Mouse (Mus musculus) macrophage (primary cell): ENCODE measurements around the gene N4bp2l2. TPM values are rescaled to one million over a fixed set of nuclear protein-coding genes. Genes with fewer than 3 reads are reported as not detected.

Experiments used
- H3K27ac ChIP-seq: fragments of 350-480 bp; formaldehyde crosslinking; 2 replicates; pipeline ENCODE4 v1.9.0; 2021
- H3K36me3 ChIP-seq: fragments of 350-480 bp; formaldehyde crosslinking; 2 replicates; pipeline ENCODE4 v1.9.0; 2021; ENCODE audit errors: inconsistent target
- H3K4me3 ChIP-seq: fragments of 350-480 bp; formaldehyde crosslinking; 2 replicates; pipeline ENCODE4 v1.9.0; 2021; ENCODE audit errors: inconsistent target
- H3K79me2 ChIP-seq: fragments of 350-480 bp; formaldehyde crosslinking; 2 replicates; pipeline ENCODE4 v1.9.0; 2021; ENCODE audit errors: inconsistent target
- WGBS: methylation state at CpG from one replicate; pipeline ENCODE4 v1.1.7; 2026; ENCODE audit warnings: inconsistent platforms; ENCODE audit not compliant: missing documents; 5-methylcytosine and 5-hydroxymethylcytosine counted together
- polyA plus RNA-seq: library from polyadenylated mRNA; stranded (reverse); fragments of 250-400 nt; gene quantifications from 3 replicates; pipeline ENCODE4 v1.2.4, GENCODE M21; 2018; ENCODE audit warnings: inconsistent platforms

N4bp2l2 gene
- polyA plus RNA-seq, 1 experiment from 2014 or later = 25.9 TPM

GRCm38 (mm10) chr5:150598202-150599119, 67.5 kb downstream of the N4bp2l2 start:
- Histone ChIP-seq H3K79me2 (peaks cover under 1% of the 10 kb centered on the region; the same call in 1 of the 2 replicates), H3K4me3 (peak overlapping the region; percentile 32; the same call in 1 of the 2 replicates), H3K27ac (peak overlapping the region; percentile 60), H3K36me3 (no peaks in the 10 kb centered on the region)
- WGBS = 23% methylated on average over 21 of the region's 21 CpGs

GRCm38 (mm10) chr5:150597088-150597487, 68.9 kb downstream of the N4bp2l2 start, which contains the start of gene N4bp2l1:
TSS of gene N4bp2l1 (minus strand) at chr5:150597188.
- 97% methylated on average over 7 of the region's 7 CpGs for WGBS
- H3K79me2 ChIP-seq = peaks cover 6% of the 10 kb centered on the region
- H3K27ac ChIP-seq = peak within 1 kb of the TSS; percentile 72

GRCm38 (mm10) chr5:150595366-150596016, 70.5 kb downstream of the N4bp2l2 start:
- Histone ChIP-seq H3K79me2 (peaks cover 22% of the 10 kb centered on the region), H3K4me3 (peak overlapping the region; percentile 35; the same call in 1 of the 2 replicates), H3K36me3 (peaks cover 7% of the 10 kb centered on the region; the same call in 1 of the 2 replicates), H3K27ac (peak overlapping the region; percentile 72)
- 9% methylated on average over 11 of the region's 11 CpGs for WGBS

More at GRCm38 (mm10) chr5:150597088-150597487, 68.9 kb downstream of the N4bp2l2 start, which contains the start of gene N4bp2l1:
- no peak within 1 kb of the TSS for H3K4me3 ChIP-seq
- H3K36me3 ChIP-seq = no peaks in the 10 kb centered on the region

GRCm38 (mm10) chr5:150594649-150595339, 71.2 kb downstream of the N4bp2l2 start:
- peaks cover 28% of the 10 kb centered on the region for H3K79me2 ChIP-seq
- peak overlapping the region; percentile 35 for H3K4me3 ChIP-seq
- WGBS = 16% methylated on average over 17 of the region's 17 CpGs
- H3K36me3 ChIP-seq = peaks cover 8% of the 10 kb centered on the region; the same call in 1 of the 2 replicates
- H3K27ac ChIP-seq = peak overlapping the region; percentile 72

GRCm38 (mm10) chr5:150593756-150594648, 72.0 kb downstream of the N4bp2l2 start:
- Histone ChIP-seq H3K4me3 (peak overlapping the region; percentile 67), H3K79me2 (peaks cover 36% of the 10 kb centered on the region)
- WGBS = under 1% methylated on average over 94 of the region's 102 CpGs

GRCm38 (mm10) chr5:150592904-150593755, 72.9 kb downstream of the N4bp2l2 start:
- peak overlapping the region; percentile 80 for H3K27ac ChIP-seq
- H3K4me3 ChIP-seq = peak overlapping the region; percentile 67
- peaks cover 45% of the 10 kb centered on the region for H3K79me2 ChIP-seq
- H3K36me3 ChIP-seq = peaks cover 8% of the 10 kb centered on the region; the same call in 1 of the 2 replicates
- 2% methylated on average over 40 of the region's 40 CpGs for WGBS

More at GRCm38 (mm10) chr5:150593756-150594648, 72.0 kb downstream of the N4bp2l2 start:
- Histone ChIP-seq H3K36me3 (peaks cover 8% of the 10 kb centered on the region; the same call in 1 of the 2 replicates), H3K27ac (peak overlapping the region; percentile 72; the same call in 1 of the 2 replicates)

GRCm38 (mm10) chr5:150592186-150592903, 73.6 kb downstream of the N4bp2l2 start:
- peaks cover 53% of the 10 kb centered on the region for H3K79me2 ChIP-seq
- WGBS = 30% methylated on average over 12 of the region's 13 CpGs
- peaks cover 8% of the 10 kb centered on the region; the same call in 1 of the 2 replicates for H3K36me3 ChIP-seq

GRCm38 (mm10) chr5:150589945-150590344, 76.0 kb downstream of the N4bp2l2 start:
- no peak overlapping the region for H3K27ac ChIP-seq
- WGBS = 94% methylated on average over 2 of the region's 2 CpGs

More at GRCm38 (mm10) chr5:150592186-150592903, 73.6 kb downstream of the N4bp2l2 start:
- Histone ChIP-seq H3K27ac (peak overlapping the region; percentile 80), H3K4me3 (peak overlapping the region; percentile 67)

GRCm38 (mm10) chr5:150584337-150584729, 81.7 kb downstream of the N4bp2l2 start:
- 0 out of 2 replicates have a peak overlapping the region, but pooled peaks have one; percentile 8 for H3K27ac ChIP-seq
- H3K79me2 ChIP-seq = peaks cover 100% of the 10 kb centered on the region; the same call in 1 of the 2 replicates
- no peaks in the 10 kb centered on the region for H3K36me3 ChIP-seq
- H3K4me3 ChIP-seq = no peak overlapping the region
- WGBS = 72% methylated on average over 4 of the region's 6 CpGs

More at GRCm38 (mm10) chr5:150589945-150590344, 76.0 kb downstream of the N4bp2l2 start:
- Histone ChIP-seq H3K4me3 (no peak overlapping the region), H3K36me3 (peaks cover 8% of the 10 kb centered on the region; the same call in 1 of the 2 replicates), H3K79me2 (peaks cover 77% of the 10 kb centered on the region)

- no peaks in the 10 kb centered on the region for H3K36me3 ChIP-seq
- 0 out of 2 replicates have a peak overlapping the region, but pooled peaks have one; percentile 8 for H3K27ac ChIP-seq
- no peak overlapping the region for H3K4me3 ChIP-seq
- 62% methylated on average over 5 of the region's 5 CpGs for WGBS
- H3K79me2 ChIP-seq = peaks cover 100% of the 10 kb centered on the region; the same call in 1 of the 2 replicates
Observed at GRCm38 (mm10) chr5:150583622-150584336, 82.2 kb downstream of the N4bp2l2 start.

- Histone ChIP-seq H3K36me3 (no peaks in the 10 kb centered on the region), H3K79me2 (peaks cover 100% of the 10 kb centered on the region; the same call in 1 of the 2 replicates), H3K4me3 (no peak overlapping the region), H3K27ac (0 out of 2 replicates have a peak overlapping the region, but pooled peaks have one; percentile 8)
- WGBS = 94% methylated on average over 5 of the region's 5 CpGs
Observed at GRCm38 (mm10) chr5:150583181-150583580, 82.8 kb downstream of the N4bp2l2 start.
